Mouse (Mus musculus) mature B cell (primary cell): Measurements from ENCODE around the gene Bbip1.

Source experiments
- in situ Hi-C: fragments of 300-500 bp; cut with MboI; formaldehyde crosslinking; loops from 2 replicates; pipeline ENCODE4 v1.14.3; 2019

Gene Bbip1

GRCm38 (mm10) chr19:53890781-53891251 lies 53.6 kb downstream of the Bbip1 start:
- in situ Hi-C loops: no loop called here

GRCm38 (mm10) chr19:53890274-53890673 lies 54.2 kb downstream of the Bbip1 start:
- in situ Hi-C loops: no loop called here

- in situ Hi-C loops: no loop called here
Observed at GRCm38 (mm10) chr19:53889555-53889954, 54.9 kb downstream of the Bbip1 start.

GRCm38 (mm10) chr19:53888331-53888730 lies 56.1 kb downstream of the Bbip1 start:
- in situ Hi-C loops: no loop called here

GRCm38 (mm10) chr19:53887822-53888221 lies 56.6 kb downstream of the Bbip1 start:
- in situ Hi-C loops: no loop called here

DNA sequence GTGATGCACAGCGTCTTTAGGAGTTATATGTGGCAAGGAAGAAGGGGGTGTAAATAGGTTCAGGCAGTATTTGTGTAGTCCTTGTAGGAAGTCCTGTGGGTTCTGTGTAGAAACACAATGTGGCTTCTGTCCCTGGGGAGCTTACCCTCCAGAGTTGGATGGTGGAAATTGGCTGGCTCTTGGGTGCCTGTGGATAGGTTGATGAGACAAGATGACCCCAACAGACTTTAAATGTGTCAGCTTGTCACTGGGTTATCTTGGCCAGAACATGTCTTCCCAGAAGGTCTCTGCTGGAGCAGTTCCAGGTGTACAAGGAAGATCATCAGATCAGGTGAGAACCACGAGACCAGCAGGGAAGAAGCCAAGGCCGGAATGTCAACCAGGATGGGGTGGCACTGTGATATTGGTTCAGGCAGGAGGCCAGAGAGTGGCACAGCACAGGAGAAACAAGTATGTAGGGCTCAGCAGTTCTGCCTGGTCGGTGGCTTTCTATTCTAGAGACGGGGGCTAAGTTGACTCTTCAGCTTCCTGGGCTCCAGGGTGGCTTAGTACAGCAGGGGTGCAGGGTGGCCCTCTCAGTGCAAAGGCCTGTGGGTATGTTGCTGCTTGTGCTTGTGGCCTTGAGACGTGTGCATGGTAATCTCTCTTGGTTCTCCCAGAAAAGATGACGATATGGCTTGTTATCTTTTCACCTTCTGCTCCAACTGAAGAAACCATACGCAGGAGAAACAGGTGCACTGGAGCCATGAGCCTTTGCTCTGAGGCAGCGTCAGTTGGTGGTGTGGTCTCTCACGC lies 57.7 kb downstream of the Bbip1 start:
- in situ Hi-C loops: no loop called here

DNA sequence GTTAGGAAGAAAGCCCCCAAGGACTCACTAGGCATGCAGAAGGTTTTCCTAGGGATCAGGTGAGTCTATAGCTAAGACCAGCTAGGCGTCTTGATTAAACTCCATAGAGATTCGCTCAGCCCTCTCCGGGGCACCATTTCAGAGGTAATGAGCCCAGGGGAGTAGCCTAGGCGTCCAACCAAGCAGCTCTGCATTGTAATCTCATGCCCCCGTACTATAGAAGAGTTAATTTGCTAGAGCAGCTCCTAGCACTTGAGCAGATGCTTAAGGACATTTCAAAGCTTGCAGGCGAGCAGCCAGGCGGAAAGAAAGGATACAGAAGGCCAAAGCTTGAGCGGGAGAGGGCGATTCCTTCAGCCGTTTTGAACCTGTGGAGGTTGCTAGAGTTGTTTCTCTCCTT lies 59.0 kb downstream of the Bbip1 start:
- in situ Hi-C loops: no loop called here

- in situ Hi-C loops: no loop called here
Observed at GRCm38 (mm10) chr19:53881786-53882185, 62.6 kb downstream of the Bbip1 start.

DNA sequence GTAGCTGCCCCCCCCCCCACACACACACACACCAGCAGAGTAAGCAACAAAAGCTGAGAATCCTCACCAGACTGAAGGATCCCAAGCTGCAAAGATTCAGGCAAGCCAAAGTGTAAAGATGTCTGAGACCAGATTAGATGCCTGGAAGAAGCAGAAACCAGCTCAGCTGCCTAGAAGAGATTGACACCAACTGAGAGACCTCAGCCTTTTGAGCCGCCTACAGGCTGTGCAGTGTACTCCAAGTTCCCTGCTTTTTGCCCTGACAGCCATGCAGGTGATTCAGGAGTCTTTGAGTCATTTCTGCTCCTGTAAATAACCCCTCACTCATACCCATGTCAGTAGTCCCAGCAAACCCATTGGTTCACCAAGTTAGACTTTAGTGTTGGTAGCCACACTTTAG lies 64.0 kb downstream of the Bbip1 start:
- in situ Hi-C loops: no loop called here
